Comparison of ENCODE assay signal across 10 mouse cellular contexts in the genomic region with DNA sequence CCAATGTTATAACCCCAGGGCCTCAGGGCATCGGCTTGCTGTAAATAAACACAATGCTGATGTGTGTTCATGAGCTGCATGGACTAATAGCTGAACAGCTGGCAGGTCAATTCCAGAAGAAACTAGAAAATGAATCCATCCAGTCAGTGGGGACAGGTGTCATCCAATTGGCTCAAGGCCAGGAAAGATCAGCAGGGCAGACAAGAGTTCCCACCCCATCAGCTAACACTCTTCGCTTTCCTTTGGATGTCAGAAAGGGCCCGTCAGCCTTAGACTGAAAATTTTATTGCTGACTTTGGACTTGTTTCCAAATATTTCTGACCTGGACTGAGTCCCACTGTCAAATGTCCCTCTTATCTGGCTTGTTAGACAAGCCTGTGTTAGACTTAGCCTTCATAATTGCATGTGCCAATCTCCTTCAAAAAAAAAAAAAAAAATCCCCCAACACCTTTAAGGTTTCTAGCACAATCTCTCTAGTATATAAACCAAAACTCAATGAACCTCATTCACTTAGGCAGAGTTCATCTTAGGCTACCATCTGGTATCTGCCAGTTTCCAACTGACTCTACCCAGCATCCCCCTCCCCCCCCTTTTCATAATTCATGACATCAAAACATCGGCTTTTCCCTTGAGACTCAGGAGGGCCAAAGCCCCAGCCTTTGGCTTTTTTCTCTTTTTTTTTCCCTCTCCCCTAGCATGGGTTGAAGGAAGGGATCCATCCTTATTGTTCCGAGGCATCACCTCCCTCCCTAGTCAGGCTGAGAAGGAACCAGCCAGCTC.
DNase-seq lines count a peak whose midpoint lies in the region.
"Had no signal": no experiment of that assay in that cellular context is flagged by ENCODE, and none has a peak within 500 bp of the region (broad histone marks: within the 10 kb centered on the region; RNA-seq: fewer than 3 reads in every experiment).

No protein-coding gene starts in this region.

- peak; percentile 50 to 69 for DNase-seq in cerebellum, postnatal 14 days
- DNase-seq in cerebellum, adult 18-20 months = no peak
- DNase-seq in kidney, postnatal 10 days = peak; percentile 32
- DNase-seq in kidney, postnatal 25 days = no peak
- DNase-seq in lung, postnatal 36 days = peak; percentile 15
- DNase-seq in lung, postnatal 25 days (ENCODE audit: low spot score) = no peak
- DNase-seq in retina, postnatal 1 day = peak; percentile 51
- DNase-seq: B cell, adult 2 months; cerebellum, adult 11 months; kidney, adult 11 months had no signal

Comparison
In these comparisons a context has a peak if more than half of its experiments do, and no peak if none do; other contexts are left out.
1. DNase-seq: peak in cerebellum, postnatal 14 days (2 of 2), kidney, postnatal 10 days (single experiment), lung, postnatal 36 days (single experiment) and retina, postnatal 1 day (single experiment); none in cerebellum, adult 18-20 months (0 of 2), kidney, postnatal 25 days (0 of 2) and lung, postnatal 25 days (single experiment).